Mouse (Mus musculus) hindbrain, embryonic 10.5 days (tissue): ENCODE measurements around the gene Akap7. TPM values are rescaled to one million over a fixed set of nuclear protein-coding genes. Genes with fewer than 3 reads are reported as not detected.

Source experiments
- DNase-seq: peaks from one replicate; pipeline ENCODE4 v3.0.0-alpha.2; 2017; ENCODE audit warnings: low spot score
- H3K27ac ChIP-seq: fragments of 300-500 bp; sonication (generic); 2 replicates; pipeline ENCODE4 v1.5.1; 2016; ENCODE audit warnings: mild to moderate bottlenecking, moderate library complexity
- H3K27me3 ChIP-seq: fragments of 300-500 bp; sonication (generic); 2 replicates; pipeline ENCODE4 v1.6.1; 2016; ENCODE audit warnings: mild to moderate bottlenecking; ENCODE audit not compliant: poor library complexity, insufficient read depth, severe bottlenecking
- H3K36me3 ChIP-seq: fragments of 300-500 bp; sonication (generic); 2 replicates; pipeline ENCODE4 v1.6.1; 2016; ENCODE audit warnings: mild to moderate bottlenecking, moderate library complexity
- H3K4me1 ChIP-seq: fragments of 300-500 bp; sonication (generic); replicated peaks from 2 replicates; pipeline ENCODE4 v1.6.1; 2016; ENCODE audit warnings: mild to moderate bottlenecking
- H3K4me3 ChIP-seq: fragments of 300-500 bp; sonication (generic); 2 replicates; pipeline ENCODE4 v1.5.1; 2016; ENCODE audit warnings: mild to moderate bottlenecking, moderate library complexity
- H3K9me3 ChIP-seq: fragments of 300-500 bp; sonication (generic); 2 replicates; pipeline ENCODE4 v1.6.1; 2016; ENCODE audit warnings: mild to moderate bottlenecking, moderate library complexity
- WGBS: fragments of 180-500 bp; shearing (Covaris S2); methylation state at CpG from one replicate; pipeline ENCODE4 v1.1.7; 2016; 5-methylcytosine and 5-hydroxymethylcytosine counted together
- polyA plus RNA-seq: library from polyadenylated mRNA; unstranded; fragments of >200 nt; fragmentation: Nextera tagmentation; extraction: Ambion mirVana; gene quantifications from 2 replicates; pipeline ENCODE4 v1.2.1, GENCODE M21; 2016

The Akap7 gene
- 15.6 and 16.3 TPM in 2 replicates for polyA plus RNA-seq

DNA sequence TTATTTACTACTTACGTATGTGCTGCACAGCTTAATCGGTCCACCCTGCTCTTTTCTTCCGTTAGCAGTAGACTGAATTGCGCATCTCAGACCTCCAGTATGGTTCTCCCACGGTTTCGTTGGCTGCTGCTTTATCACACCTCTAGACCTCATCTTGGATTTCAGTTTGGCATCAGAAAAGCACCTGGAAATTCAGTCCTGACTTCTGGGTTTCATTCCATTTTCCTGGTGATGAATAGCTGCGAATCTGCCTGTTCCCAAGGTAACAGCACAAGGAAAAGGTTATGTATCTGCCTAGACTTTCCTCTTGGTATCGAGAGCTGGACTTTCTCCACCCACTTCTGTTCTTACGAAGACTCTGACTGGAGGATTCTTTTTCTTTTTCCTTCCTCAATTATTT is at the start of gene Akap7:
Akap7 (minus strand) TSS at position 101 of the 400 bp plus-strand sequence.
- H3K4me3 ChIP-seq: no peak within 1 kb of the TSS
- 0 out of 2 replicates have a peak, but pooled peaks cover under 1% of the 10 kb centered on the region for H3K27me3 ChIP-seq

GRCm38 (mm10) chr10:25354390-25354789 is 46.7 kb upstream of the Akap7 start:
- H3K36me3 ChIP-seq: no peaks in the 10 kb centered on the region
- H3K27ac ChIP-seq: no peak overlapping the region
- 88% methylated on average over 7 of the region's 7 CpGs for WGBS
- 0 out of 2 replicates have a peak, but pooled peaks cover 7% of the 10 kb centered on the region for H3K27me3 ChIP-seq
- H3K4me3 ChIP-seq: no peak overlapping the region
- no peaks in the 10 kb centered on the region for H3K4me1 ChIP-seq
- H3K9me3 ChIP-seq: no peaks in the 10 kb centered on the region
- DNase-seq: no peak

More for the DNA sequence above, at the start of gene Akap7:
- 0 out of 2 replicates have a peak, but pooled peaks cover 4% of the 10 kb centered on the region for H3K9me3 ChIP-seq
- no peak within 1 kb of the TSS for H3K27ac ChIP-seq
- DNase-seq: no peak
- 93% methylated on average over 9 of the region's 9 CpGs for WGBS
- no peaks in the 10 kb centered on the region for H3K36me3 ChIP-seq
- no peaks in the 10 kb centered on the region for H3K4me1 ChIP-seq

DNA sequence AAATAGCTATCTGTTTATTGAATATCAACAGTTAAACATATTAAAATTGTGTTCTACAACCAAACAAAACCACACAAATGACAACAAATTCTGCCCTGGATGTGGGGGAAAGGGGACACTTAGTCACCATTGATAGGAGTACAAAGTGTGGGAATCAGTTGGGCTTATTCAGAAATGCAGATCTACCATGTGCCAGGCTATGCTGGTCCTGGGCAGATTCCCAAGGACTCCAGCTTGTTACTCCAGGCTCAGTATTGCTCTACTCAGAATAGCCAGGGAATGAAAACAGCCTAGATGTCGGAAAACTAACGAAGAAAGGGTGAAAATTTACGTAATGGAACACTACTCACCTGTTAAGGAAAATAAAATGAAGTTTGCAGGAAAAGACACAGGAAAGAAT is 46.3 kb upstream of the Akap7 start:
- WGBS: 92% methylated on average over 3 of the region's 3 CpGs
- Histone ChIP-seq H3K9me3 (no peaks in the 10 kb centered on the region), H3K4me3 (no peak overlapping the region), H3K36me3 (no peaks in the 10 kb centered on the region), H3K27me3 (0 out of 2 replicates have a peak, but pooled peaks cover 7% of the 10 kb centered on the region), H3K27ac (no peak overlapping the region), H3K4me1 (no peaks in the 10 kb centered on the region)
- DNase-seq: no peak

DNA sequence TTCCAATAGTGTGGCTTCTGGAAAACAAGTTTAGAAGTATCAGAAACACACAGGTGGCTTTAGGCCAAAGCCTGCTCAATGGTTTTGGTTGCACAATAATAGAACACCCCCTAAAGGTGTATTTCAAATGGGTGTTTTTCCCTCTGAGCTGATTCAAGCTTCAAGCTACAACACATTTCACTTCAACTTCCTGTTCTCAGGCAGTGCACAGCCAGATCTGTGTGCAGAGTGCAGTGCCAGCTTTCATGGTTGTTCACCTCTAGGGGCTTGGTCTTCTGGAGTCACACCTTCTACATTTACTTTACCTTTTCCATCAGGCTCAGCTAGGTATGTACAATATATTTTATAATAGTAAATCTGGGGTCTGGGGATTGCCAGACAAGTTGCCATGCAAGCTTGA is 35.1 kb upstream of the Akap7 start:
- H3K27ac ChIP-seq: no peak overlapping the region
- H3K27me3 ChIP-seq: no peaks in the 10 kb centered on the region
- H3K9me3 ChIP-seq: 0 out of 2 replicates have a peak, but pooled peaks cover 2% of the 10 kb centered on the region
- no peaks in the 10 kb centered on the region for H3K36me3 ChIP-seq
- DNase-seq: no peak
- H3K4me3 ChIP-seq: no peak overlapping the region
- no peaks in the 10 kb centered on the region for H3K4me1 ChIP-seq

GRCm38 (mm10) chr10:25340675-25341074 is 33.0 kb upstream of the Akap7 start:
- H3K4me1 ChIP-seq: no peaks in the 10 kb centered on the region
- H3K9me3 ChIP-seq: 0 out of 2 replicates have a peak, but pooled peaks cover 2% of the 10 kb centered on the region
- WGBS: 94% methylated on average over 5 of the region's 5 CpGs
- no peak overlapping the region for H3K27ac ChIP-seq
- no peaks in the 10 kb centered on the region for H3K36me3 ChIP-seq
- no peak overlapping the region for H3K4me3 ChIP-seq
- H3K27me3 ChIP-seq: no peaks in the 10 kb centered on the region
- DNase-seq: no peak

- Histone ChIP-seq H3K4me1 (no peaks in the 10 kb centered on the region), H3K9me3 (no peaks in the 10 kb centered on the region), H3K27me3 (no peaks in the 10 kb centered on the region), H3K4me3 (no peak overlapping the region), H3K36me3 (no peaks in the 10 kb centered on the region), H3K27ac (no peak overlapping the region)
- no peak for DNase-seq
- WGBS: 77% methylated on average over 4 of the region's 4 CpGs
These were observed 25.9 kb upstream of the Akap7 start for GRCm38 (mm10) chr10:25333390-25334079.

DNA sequence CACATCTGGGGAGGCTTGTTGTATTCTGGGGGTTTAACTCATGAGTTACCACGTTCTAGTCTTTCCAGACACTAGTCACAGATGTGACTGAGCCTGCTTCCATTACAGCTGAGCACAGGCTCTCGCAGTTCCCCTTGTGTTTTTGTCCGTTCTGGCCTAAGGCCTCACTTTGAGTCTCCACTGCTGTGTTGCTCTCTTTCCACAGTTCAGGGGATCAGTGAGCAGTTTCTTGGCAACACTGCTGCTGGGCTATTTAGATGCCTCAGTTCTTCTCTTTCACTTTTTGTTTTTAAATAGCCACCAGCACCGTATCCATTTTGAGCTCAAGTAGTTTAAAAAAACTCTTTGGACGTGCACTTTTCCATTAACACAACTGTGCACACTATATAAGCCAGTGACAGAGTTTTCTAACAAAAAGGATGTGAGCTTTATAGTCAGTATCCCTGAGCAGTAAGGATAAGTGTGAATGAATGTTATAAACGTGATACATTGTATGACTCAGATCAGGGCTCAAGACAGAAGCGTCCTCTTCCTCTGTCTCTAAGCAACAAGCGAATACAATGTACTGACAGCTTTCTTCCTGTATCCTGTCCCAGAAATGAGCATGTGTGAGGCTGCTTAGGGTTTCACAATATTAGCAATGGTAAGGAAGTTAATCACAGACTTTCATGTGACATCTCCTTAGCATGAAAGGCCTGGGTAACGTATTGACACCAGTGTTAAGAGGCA is 23.8 kb upstream of the Akap7 start:
- WGBS: 75% methylated on average over 9 of the region's 9 CpGs
- Histone ChIP-seq H3K4me3 (no peak overlapping the region), H3K9me3 (no peaks in the 10 kb centered on the region), H3K36me3 (no peaks in the 10 kb centered on the region), H3K27me3 (no peaks in the 10 kb centered on the region), H3K27ac (no peak overlapping the region), H3K4me1 (no peaks in the 10 kb centered on the region)
- DNase-seq: no peak

DNA sequence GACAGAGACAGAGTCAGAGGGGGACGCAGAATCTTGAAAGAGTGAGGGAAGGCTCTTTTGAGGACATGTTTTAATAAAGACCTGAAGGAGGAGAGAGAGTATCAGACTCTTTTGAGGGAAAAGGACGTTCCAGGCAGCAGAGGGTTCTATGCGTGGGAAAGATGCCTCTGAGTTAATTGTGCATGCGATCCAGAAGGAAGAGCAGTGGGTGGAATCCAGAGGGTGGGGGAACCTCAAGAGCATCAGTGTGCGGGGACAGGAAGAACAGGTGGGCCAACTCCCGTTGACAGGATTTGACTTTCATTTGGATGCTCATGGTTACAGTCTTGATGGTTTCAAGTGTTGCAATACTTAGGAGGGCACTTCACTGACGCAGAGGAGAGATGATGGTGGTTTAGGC is 22.4 kb upstream of the Akap7 start:
- Histone ChIP-seq H3K27me3 (no peaks in the 10 kb centered on the region), H3K4me3 (no peak overlapping the region), H3K27ac (no peak overlapping the region), H3K9me3 (no peaks in the 10 kb centered on the region), H3K36me3 (no peaks in the 10 kb centered on the region), H3K4me1 (no peaks in the 10 kb centered on the region)
- whole genome bisulfite sequencing: 89% methylated on average over 7 of the region's 7 CpGs
- no peak for DNase-seq

GRCm38 (mm10) chr10:25327511-25327910 is 19.8 kb upstream of the Akap7 start:
- Histone ChIP-seq H3K4me1 (no peaks in the 10 kb centered on the region), H3K27ac (no peak overlapping the region), H3K27me3 (no peaks in the 10 kb centered on the region), H3K9me3 (no peaks in the 10 kb centered on the region), H3K4me3 (no peak overlapping the region), H3K36me3 (no peaks in the 10 kb centered on the region)
- 81% methylated on average over 6 of the region's 6 CpGs for whole genome bisulfite sequencing
- no peak for DNase-seq

GRCm38 (mm10) chr10:25325690-25326089 is 18.0 kb upstream of the Akap7 start:
- Histone ChIP-seq H3K36me3 (no peaks in the 10 kb centered on the region), H3K9me3 (no peaks in the 10 kb centered on the region), H3K27me3 (no peaks in the 10 kb centered on the region), H3K27ac (no peak overlapping the region), H3K4me3 (no peak overlapping the region), H3K4me1 (no peaks in the 10 kb centered on the region)
- no peak for DNase-seq
- 80% methylated on average over 4 of the region's 4 CpGs for WGBS

DNA sequence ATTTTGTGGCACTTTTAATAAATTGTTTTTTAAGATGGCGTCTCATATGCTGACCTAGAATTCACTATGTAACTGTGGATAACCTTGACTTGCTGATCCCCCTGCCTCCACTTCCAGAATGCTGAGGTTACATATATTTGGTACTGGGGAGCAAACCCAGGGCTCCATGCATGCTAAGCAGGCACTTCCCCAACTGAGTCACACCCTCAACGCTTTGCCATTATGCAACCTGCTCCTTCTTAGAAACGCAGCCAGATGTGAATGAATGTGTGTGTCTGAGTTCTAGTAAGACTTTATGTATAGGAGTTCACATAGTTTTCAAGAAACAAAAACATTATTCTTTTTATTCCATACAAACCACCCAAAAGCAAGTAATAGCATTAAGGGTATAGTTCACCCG is 13.5 kb upstream of the Akap7 start:
- no peaks in the 10 kb centered on the region for H3K9me3 ChIP-seq
- 93% methylated on average over 4 of the region's 4 CpGs for WGBS
- H3K4me3 ChIP-seq: no peak overlapping the region
- H3K27me3 ChIP-seq: no peaks in the 10 kb centered on the region
- no peaks in the 10 kb centered on the region for H3K36me3 ChIP-seq
- DNase-seq: no peak
- H3K4me1 ChIP-seq: peaks cover 7% of the 10 kb centered on the region; the same call in 1 of the 2 replicates
- H3K27ac ChIP-seq: no peak overlapping the region

GRCm38 (mm10) chr10:25319531-25319930 is 11.9 kb upstream of the Akap7 start:
- H3K4me1 ChIP-seq: peaks cover 7% of the 10 kb centered on the region; the same call in 1 of the 2 replicates
- no peaks in the 10 kb centered on the region for H3K9me3 ChIP-seq
- DNase-seq: no peak
- H3K36me3 ChIP-seq: no peaks in the 10 kb centered on the region
- H3K27me3 ChIP-seq: no peaks in the 10 kb centered on the region
- no peak overlapping the region for H3K4me3 ChIP-seq
- H3K27ac ChIP-seq: no peak overlapping the region

DNA sequence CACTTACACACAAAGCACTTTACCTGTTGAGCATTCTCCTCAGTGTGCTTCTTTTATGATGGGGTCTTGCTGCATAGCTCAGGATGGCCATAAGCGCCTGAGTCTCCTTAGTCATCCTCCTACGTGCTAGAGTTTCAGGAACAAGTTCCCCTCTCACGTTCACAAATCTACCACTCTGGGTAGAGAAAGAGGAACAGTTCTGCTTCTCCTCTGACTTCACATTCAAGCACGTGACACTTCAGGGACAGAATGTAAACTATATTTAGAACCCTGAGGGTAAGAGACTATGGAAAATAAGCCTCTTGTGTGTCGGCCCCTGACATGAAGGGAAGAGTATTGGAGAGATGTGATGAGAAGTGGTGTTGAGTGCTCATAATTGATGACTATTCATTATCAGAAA is 10.7 kb upstream of the Akap7 start:
- peaks cover 11% of the 10 kb centered on the region; the same call in 1 of the 2 replicates for H3K4me1 ChIP-seq
- H3K4me3 ChIP-seq: no peak overlapping the region
- DNase-seq: no peak
- 83% methylated on average over 5 of the region's 5 CpGs for WGBS
- no peak overlapping the region for H3K27ac ChIP-seq
- H3K27me3 ChIP-seq: no peaks in the 10 kb centered on the region
- no peaks in the 10 kb centered on the region for H3K36me3 ChIP-seq
- no peaks in the 10 kb centered on the region for H3K9me3 ChIP-seq
